Mouse (Mus musculus): ENCODE data around the gene Glod4.

Gene Glod4

GRCm38 (mm10) chr11:76201761-76202674, 41.5 kb downstream of the Glod4 start:
- DNase-seq (ENCODE audit: low spot score in 2 of 2) = peak; percentile 54 to 61

- DNase-seq (ENCODE audit: low spot score in 2 of 2) = no peak
Measured at GRCm38 (mm10) chr11:76196977-76197469, 46.5 kb downstream of the Glod4 start.

GRCm38 (mm10) chr11:76196275-76196976, 47.1 kb downstream of the Glod4 start:
- DNase-seq (ENCODE audit: low spot score in 2 of 2) = no peak

- no peak for DNase-seq (ENCODE audit: low spot score in 2 of 2)
Measured at GRCm38 (mm10) chr11:76186908-76187307, 56.6 kb downstream of the Glod4 start.

GRCm38 (mm10) chr11:76183745-76184144, 59.8 kb downstream of the Glod4 start:
- DNase-seq (ENCODE audit: low spot score in 2 of 2) = no peak

GRCm38 (mm10) chr11:76180146-76180540, 63.4 kb downstream of the Glod4 start:
- DNase-seq (ENCODE audit: low spot score in 2 of 2) = no peak

- peak; percentile 71 to 72 for DNase-seq (ENCODE audit: low spot score in 2 of 2)
Measured at GRCm38 (mm10) chr11:76179495-76180145, 63.9 kb downstream of the Glod4 start, which contains the start of the genes Vps53 and Fam57a. Vps53 (minus strand) TSS chr11:76179647. Fam57a (plus strand) TSS chr11:76179671.

- DNase-seq (ENCODE audit: low spot score in 2 of 2) = no peak
Measured at GRCm38 (mm10) chr11:76178726-76179494, 64.6 kb downstream of the Glod4 start.

- no peak for DNase-seq (ENCODE audit: low spot score in 2 of 2)
Measured at GRCm38 (mm10) chr11:76170207-76170606, 73.3 kb downstream of the Glod4 start.

- no peak for DNase-seq (ENCODE audit: low spot score in 2 of 2)
Measured at GRCm38 (mm10) chr11:76168976-76169375, 74.5 kb downstream of the Glod4 start.

GRCm38 (mm10) chr11:76167079-76167765, 76.3 kb downstream of the Glod4 start:
- peak; percentile 44 to 65 for DNase-seq (ENCODE audit: low spot score in 2 of 2)

GRCm38 (mm10) chr11:76166657-76167056, 76.9 kb downstream of the Glod4 start:
- DNase-seq (ENCODE audit: low spot score in 2 of 2) = no peak

- no peak for DNase-seq (ENCODE audit: low spot score in 2 of 2)
Measured at GRCm38 (mm10) chr11:76160251-76160650, 83.3 kb downstream of the Glod4 start.

GRCm38 (mm10) chr11:76158375-76158774, 85.2 kb downstream of the Glod4 start:
- DNase-seq (ENCODE audit: low spot score in 2 of 2) = no peak

GRCm38 (mm10) chr11:76154861-76155260, 88.7 kb downstream of the Glod4 start:
- DNase-seq (ENCODE audit: low spot score in 2 of 2) = no peak

- no peak for DNase-seq (ENCODE audit: low spot score in 2 of 2)
Measured at GRCm38 (mm10) chr11:76154200-76154599, 89.3 kb downstream of the Glod4 start.

- no peak for DNase-seq (ENCODE audit: low spot score in 2 of 2)
Measured at GRCm38 (mm10) chr11:76153236-76153951, 90.1 kb downstream of the Glod4 start.

- no peak for DNase-seq (ENCODE audit: low spot score in 2 of 2)
Measured at GRCm38 (mm10) chr11:76150980-76151379, 92.5 kb downstream of the Glod4 start.

- no peak for DNase-seq (ENCODE audit: low spot score in 2 of 2)
Measured at GRCm38 (mm10) chr11:76148055-76149008, 95.2 kb downstream of the Glod4 start.
